Mouse (Mus musculus): ENCODE data around the gene Lca5l. TPM values are rescaled to one million over a fixed set of nuclear protein-coding genes. Genes with fewer than 3 reads are reported as not detected.
"Not testable (repeated sequence)": the region's sequence is repeated elsewhere in the genome, so short reads cannot be mapped to it uniquely, and the experiment has no call there.

Lca5l gene
- polyA plus RNA-seq, 1 experiment from 2014 or later: 1.4 TPM

DNA sequence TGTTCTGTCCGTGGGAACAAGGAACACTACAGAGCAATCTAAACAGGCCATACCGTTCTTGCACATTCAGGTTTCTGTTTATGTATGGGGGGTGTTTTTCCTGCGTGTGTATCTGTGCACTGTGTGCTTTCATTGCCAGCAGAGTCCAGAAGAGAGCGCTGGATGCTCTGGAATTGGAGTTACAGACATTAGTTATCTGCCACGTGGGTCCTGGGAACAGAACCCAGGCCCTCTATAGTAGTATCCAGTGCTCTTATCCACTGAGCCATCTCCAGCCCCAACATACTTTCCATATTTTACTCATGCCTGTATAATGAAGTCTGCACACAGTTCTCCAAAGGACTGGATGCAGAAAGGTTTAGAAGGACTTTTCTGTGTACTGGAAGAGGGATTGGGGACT, 46.3 kb downstream of the Lca5l start:
- Histone ChIP-seq H3K27me3 (ENCODE audit: control insufficient read depth, insufficient read depth, low read length) (no peaks in the 10 kb centered on the region), H3K9ac (ENCODE audit: low read depth, low read length) (peak overlapping the region; percentile 66), H3K27ac (ENCODE audit: low read depth, low read length) (peak overlapping the region; percentile 59; the same call in 1 of the 2 replicates), H3K9me3 (ENCODE audit: control insufficient read depth, low read length) (no peaks in the 10 kb centered on the region), H3K4me2 (replicated peaks; ENCODE audit: low read depth, low read length) (peak overlapping the region; percentile 68), H3K4me3 (ENCODE audit: low read depth, low read length) (peak overlapping the region; percentile 84), H3K4me1 (replicated peaks; ENCODE audit: control insufficient read depth, insufficient read depth, low read length) (no peaks in the 10 kb centered on the region), H3K36me3 (ENCODE audit: control insufficient read depth, insufficient read depth, low read length) (no peaks in the 10 kb centered on the region)
- ATAC-seq (ENCODE audit: low FRiP score) (no peak; the same call in 1 of the 2 replicates), DNase-seq (ENCODE audit: low spot score) (no peak)
- 0% methylated on average over 5 of the region's 5 CpGs for whole genome bisulfite sequencing

GRCm38 (mm10) chr16:96145110-96145800, 46.8 kb downstream of the Lca5l start, which contains the start of gene Wrb:
Gene Wrb (plus strand): TSS chr16:96145407.
- peak within 1 kb of the TSS; percentile 84 for H3K4me3 ChIP-seq (ENCODE audit: low read depth, low read length)
- no peaks in the 10 kb centered on the region for H3K4me1 ChIP-seq (replicated peaks; ENCODE audit: control insufficient read depth, insufficient read depth, low read length)
- under 1% methylated on average over 61 of the region's 68 CpGs for WGBS
- peak within 1 kb of the TSS; percentile 68 for H3K4me2 ChIP-seq (replicated peaks; ENCODE audit: low read depth, low read length)
- ATAC-seq (ENCODE audit: low FRiP score) (peak; percentile 97), DNase-seq (ENCODE audit: low spot score) (peak; percentile 100)
- H3K9me3 ChIP-seq (ENCODE audit: control insufficient read depth, low read length): no peaks in the 10 kb centered on the region
- H3K27me3 ChIP-seq (ENCODE audit: control insufficient read depth, insufficient read depth, low read length): no peaks in the 10 kb centered on the region
- peak within 1 kb of the TSS; percentile 59; the same call in 1 of the 2 replicates for H3K27ac ChIP-seq (ENCODE audit: low read depth, low read length)
- no peaks in the 10 kb centered on the region for H3K36me3 ChIP-seq (ENCODE audit: control insufficient read depth, insufficient read depth, low read length)
- H3K9ac ChIP-seq (ENCODE audit: low read depth, low read length): peak within 1 kb of the TSS; percentile 66

GRCm38 (mm10) chr16:96144748-96145109, 47.3 kb downstream of the Lca5l start:
- not testable (repeated sequence) for H3K4me1 ChIP-seq (replicated peaks; ENCODE audit: control insufficient read depth, insufficient read depth, low read length); H3K9me3 ChIP-seq (ENCODE audit: control insufficient read depth, low read length); H3K27me3 ChIP-seq (ENCODE audit: control insufficient read depth, insufficient read depth, low read length); DNase-seq (ENCODE audit: low spot score); H3K36me3 ChIP-seq (ENCODE audit: control insufficient read depth, insufficient read depth, low read length); H3K9ac ChIP-seq (ENCODE audit: low read depth, low read length); H3K4me2 ChIP-seq (replicated peaks; ENCODE audit: low read depth, low read length); H3K27ac ChIP-seq (ENCODE audit: low read depth, low read length)
- ATAC-seq (ENCODE audit: low FRiP score): peak; percentile 58
- WGBS: 24% methylated on average over 6 of the region's 6 CpGs
- peak overlapping the region; percentile 84; the same call in 1 of the 2 replicates for H3K4me3 ChIP-seq (ENCODE audit: low read depth, low read length)

DNA sequence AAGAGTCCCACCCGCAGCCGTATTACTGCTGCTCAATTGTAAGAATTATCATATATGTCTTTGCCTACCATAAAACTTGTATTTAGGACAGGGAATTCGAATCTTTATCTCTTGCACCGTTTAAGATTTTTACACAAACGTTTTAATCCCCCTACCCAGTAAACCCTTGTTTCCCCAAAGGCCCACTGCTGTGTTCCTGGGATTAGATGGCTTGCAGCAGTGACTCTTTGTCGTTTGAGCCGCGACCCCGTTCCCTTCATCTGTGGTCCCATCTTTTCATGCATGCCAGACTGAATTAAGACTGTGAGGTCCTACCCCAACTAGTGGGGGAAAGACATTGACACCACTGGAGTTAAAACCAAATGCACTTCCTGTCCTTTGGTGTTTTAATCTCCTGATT, 63.6 kb downstream of the Lca5l start:
- H3K27ac ChIP-seq (ENCODE audit: low read depth, low read length): peak overlapping the region; percentile 93
- H3K9me3 ChIP-seq (ENCODE audit: control insufficient read depth, low read length): no peaks in the 10 kb centered on the region
- H3K4me2 ChIP-seq (replicated peaks; ENCODE audit: low read depth, low read length): peak overlapping the region; percentile 66
- H3K27me3 ChIP-seq (ENCODE audit: control insufficient read depth, insufficient read depth, low read length): no peaks in the 10 kb centered on the region
- peaks cover 13% of the 10 kb centered on the region for H3K36me3 ChIP-seq (ENCODE audit: control insufficient read depth, insufficient read depth, low read length)
- ATAC-seq (ENCODE audit: low FRiP score): no peak
- DNase-seq (ENCODE audit: low spot score): no peak
- no peaks in the 10 kb centered on the region; the same call in 1 of the 2 replicates for H3K4me1 ChIP-seq (replicated peaks; ENCODE audit: control insufficient read depth, insufficient read depth, low read length)
- 3% methylated on average over 9 of the region's 9 CpGs for WGBS
- H3K4me3 ChIP-seq (ENCODE audit: low read depth, low read length): peak overlapping the region; percentile 76
- peak overlapping the region; percentile 83 for H3K9ac ChIP-seq (ENCODE audit: low read depth, low read length)

- H3K9me3 ChIP-seq (ENCODE audit: control insufficient read depth, low read length): no peaks in the 10 kb centered on the region
- peak within 1 kb of the TSS; percentile 76 for H3K4me3 ChIP-seq (ENCODE audit: low read depth, low read length)
- no peaks in the 10 kb centered on the region; the same call in 1 of the 2 replicates for H3K4me1 ChIP-seq (replicated peaks; ENCODE audit: control insufficient read depth, insufficient read depth, low read length)
- peak; percentile 98 for DNase-seq (ENCODE audit: low spot score)
- H3K4me2 ChIP-seq (replicated peaks; ENCODE audit: low read depth, low read length): peak within 1 kb of the TSS; percentile 77
- ATAC-seq (ENCODE audit: low FRiP score): peak; percentile 98
- H3K36me3 ChIP-seq (ENCODE audit: control insufficient read depth, insufficient read depth, low read length): peaks cover 15% of the 10 kb centered on the region
- WGBS: under 1% methylated on average over 63 of the region's 72 CpGs
- no peaks in the 10 kb centered on the region for H3K27me3 ChIP-seq (ENCODE audit: control insufficient read depth, insufficient read depth, low read length)
- H3K9ac ChIP-seq (ENCODE audit: low read depth, low read length): peak within 1 kb of the TSS; percentile 88
- H3K27ac ChIP-seq (ENCODE audit: low read depth, low read length): peak within 1 kb of the TSS; percentile 95
These were observed 64.3 kb downstream of the Lca5l start, which contains the start of gene Hmgn1 for GRCm38 (mm10) chr16:96127657-96128344. Gene Hmgn1 (minus strand): TSS chr16:96127729.

GRCm38 (mm10) chr16:96127288-96127656, 64.8 kb downstream of the Lca5l start:
- Histone ChIP-seq H3K9me3 (ENCODE audit: control insufficient read depth, low read length) (no peaks in the 10 kb centered on the region), H3K4me3 (ENCODE audit: low read depth, low read length) (peak overlapping the region; percentile 76), H3K27me3 (ENCODE audit: control insufficient read depth, insufficient read depth, low read length) (no peaks in the 10 kb centered on the region), H3K36me3 (ENCODE audit: control insufficient read depth, insufficient read depth, low read length) (peaks cover 15% of the 10 kb centered on the region), H3K27ac (ENCODE audit: low read depth, low read length) (peak overlapping the region; percentile 95), H3K4me1 (replicated peaks; ENCODE audit: control insufficient read depth, insufficient read depth, low read length) (no peaks in the 10 kb centered on the region; the same call in 1 of the 2 replicates), H3K9ac (ENCODE audit: low read depth, low read length) (peak overlapping the region; percentile 88), H3K4me2 (replicated peaks; ENCODE audit: low read depth, low read length) (peak overlapping the region; percentile 77)
- ATAC-seq (ENCODE audit: low FRiP score) (peak; percentile 80), DNase-seq (ENCODE audit: low spot score) (no peak)
- 1% methylated on average over 50 of the region's 52 CpGs for WGBS

- H3K4me3 ChIP-seq (ENCODE audit: low read depth, low read length): peak overlapping the region; percentile 76
- peak overlapping the region; percentile 77 for H3K4me2 ChIP-seq (replicated peaks; ENCODE audit: low read depth, low read length)
- no peaks in the 10 kb centered on the region for H3K27me3 ChIP-seq (ENCODE audit: control insufficient read depth, insufficient read depth, low read length)
- peak overlapping the region; percentile 88 for H3K9ac ChIP-seq (ENCODE audit: low read depth, low read length)
- ATAC-seq (ENCODE audit: low FRiP score): no peak
- WGBS: 8% methylated on average over 19 of the region's 19 CpGs
- H3K9me3 ChIP-seq (ENCODE audit: control insufficient read depth, low read length): no peaks in the 10 kb centered on the region
- peak overlapping the region; percentile 95 for H3K27ac ChIP-seq (ENCODE audit: low read depth, low read length)
- H3K36me3 ChIP-seq (ENCODE audit: control insufficient read depth, insufficient read depth, low read length): peaks cover 15% of the 10 kb centered on the region
- no peaks in the 10 kb centered on the region; the same call in 1 of the 2 replicates for H3K4me1 ChIP-seq (replicated peaks; ENCODE audit: control insufficient read depth, insufficient read depth, low read length)
- DNase-seq (ENCODE audit: low spot score): peak; percentile 53
These were observed 65.3 kb downstream of the Lca5l start for GRCm38 (mm10) chr16:96126684-96127171.

DNA sequence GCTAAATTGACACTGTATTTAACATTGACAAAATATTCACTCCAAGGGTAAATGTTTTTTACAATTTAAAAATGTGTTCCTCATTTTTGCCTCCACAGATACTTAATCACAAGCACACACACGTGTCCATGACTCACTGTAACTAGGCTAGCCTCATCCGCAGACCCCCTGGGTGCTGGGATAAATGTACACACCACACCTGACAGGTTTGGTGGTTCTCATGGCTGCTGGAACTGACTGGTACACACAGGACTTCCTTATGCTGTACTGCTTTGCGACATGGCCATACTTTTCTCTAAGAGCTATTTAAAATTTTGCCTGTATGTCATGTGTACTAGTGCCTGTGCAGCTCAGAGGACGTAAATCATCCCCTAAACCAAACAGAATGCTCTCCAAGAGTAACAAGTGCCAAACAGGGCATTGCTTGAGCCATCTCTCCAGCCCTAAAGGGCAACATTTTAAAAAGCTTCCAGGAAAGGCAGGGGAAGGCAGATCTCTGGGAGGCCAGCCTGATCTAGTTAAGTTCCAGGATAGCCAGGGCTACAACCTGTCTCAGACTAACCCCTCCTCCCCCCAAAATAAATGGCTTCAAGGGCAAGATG, 71.9 kb downstream of the Lca5l start:
- no peaks in the 10 kb centered on the region for H3K27me3 ChIP-seq (ENCODE audit: control insufficient read depth, insufficient read depth, low read length)
- ATAC-seq (ENCODE audit: low FRiP score) (no peak), DNase-seq (ENCODE audit: low spot score) (no peak)
- H3K27ac ChIP-seq (ENCODE audit: low read depth, low read length): no peak overlapping the region
- H3K4me3 ChIP-seq (ENCODE audit: low read depth, low read length): no peak overlapping the region
- no peaks in the 10 kb centered on the region for H3K4me1 ChIP-seq (replicated peaks; ENCODE audit: control insufficient read depth, insufficient read depth, low read length)
- no peaks in the 10 kb centered on the region for H3K9me3 ChIP-seq (ENCODE audit: control insufficient read depth, low read length)
- H3K4me2 ChIP-seq (replicated peaks; ENCODE audit: low read depth, low read length): no peak overlapping the region
- peaks cover 15% of the 10 kb centered on the region for H3K36me3 ChIP-seq (ENCODE audit: control insufficient read depth, insufficient read depth, low read length)
- no peak overlapping the region for H3K9ac ChIP-seq (ENCODE audit: low read depth, low read length)
- WGBS: 75% methylated on average over 4 of the region's 4 CpGs
